Mouse (Mus musculus) E14TG2a.4 (cell line): Measurements from ENCODE around the gene Nrbf2.
A peak's percentile ranks its signal among the peaks of the same experiment; 100 is the strongest.

Source experiments
- H3K27me3 ChIP-seq: 2 replicates; pipeline ENCODE4 v1.6.1; 2014; ENCODE audit warnings: low read length, control low read depth; ENCODE audit not compliant: insufficient read depth
- H3K36me3 ChIP-seq: 2 replicates; pipeline ENCODE4 v1.6.1; 2014; ENCODE audit warnings: low read length, control low read depth; ENCODE audit not compliant: insufficient read depth
- H3K4me1 ChIP-seq: replicated peaks from 2 replicates; pipeline ENCODE4 v1.6.1; 2014; ENCODE audit warnings: low read depth, low read length, control low read depth
- H3K4me3 ChIP-seq: replicated peaks from 2 replicates; pipeline ENCODE4 v1.5.1; 2014; ENCODE audit warnings: mild to moderate bottlenecking, low read length
- H3K9me3 ChIP-seq: 2 replicates; pipeline ENCODE4 v1.6.1; 2014; ENCODE audit warnings: low read length, control low read depth
- CTCF ChIP-seq: conservative IDR thresholded peaks from 2 replicates; pipeline ENCODE4 v1.5.1; 2014; ENCODE audit warnings: low read length
- NANOG ChIP-seq: IDR thresholded peaks from 2 replicates; pipeline ENCODE4 v1.6.1; 2014; ENCODE audit warnings: borderline replicate concordance, low read length, mixed read lengths
- POU5F1 ChIP-seq: IDR thresholded peaks from 2 replicates; pipeline ENCODE4 v1.6.1; 2014; ENCODE audit warnings: low read length, borderline replicate concordance

The Nrbf2 gene

DNA sequence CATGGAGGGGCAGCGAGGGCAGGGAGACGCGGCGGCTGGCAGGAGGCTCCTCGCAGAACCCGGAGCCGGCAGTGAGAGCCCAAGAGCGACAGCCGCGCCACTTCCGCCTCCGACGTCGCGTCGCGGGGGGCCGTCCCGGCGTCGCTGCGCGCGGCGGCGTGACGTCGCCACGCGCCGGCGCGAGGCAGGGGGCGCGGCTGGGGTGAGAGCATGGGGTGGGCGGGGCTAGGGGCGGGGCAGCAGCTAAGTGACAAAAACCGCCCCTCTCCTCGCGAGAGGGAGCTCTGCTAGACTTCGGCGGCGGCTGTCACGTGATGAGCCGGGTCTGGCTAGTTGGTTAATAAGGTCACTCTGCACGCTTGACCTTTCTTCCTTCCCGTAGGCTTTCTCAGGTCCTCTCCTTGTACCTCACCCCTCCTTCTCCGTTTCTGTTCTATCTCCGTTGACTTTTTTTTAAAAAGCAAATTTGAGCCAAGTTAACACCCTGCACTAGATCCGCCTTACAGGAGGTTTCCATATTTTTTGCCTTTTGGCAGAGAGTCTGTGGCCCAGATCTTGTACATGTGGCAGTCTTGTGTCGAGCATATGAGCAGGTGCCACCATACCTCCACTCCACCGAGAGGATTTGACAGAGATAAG is at the start of gene Nrbf2:
Gene Nrbf2, minus strand, starts transcription at position 130 of the 639 bp plus-strand sequence.
- peaks cover 11% of the 10 kb centered on the region for H3K9me3 ChIP-seq
- H3K4me3 ChIP-seq, result peak within 1 kb of the TSS; percentile 98
- H3K4me1 ChIP-seq, result peaks cover 67% of the 10 kb centered on the region
- H3K36me3 ChIP-seq, result peaks cover 30% of the 10 kb centered on the region
- TF ChIP-seq NANOG (no peak), CTCF (no peak), POU5F1 (no peak)
- H3K27me3 ChIP-seq, result no peaks in the 10 kb centered on the region

- Histone ChIP-seq H3K4me1 (peaks cover 18% of the 10 kb centered on the region), H3K36me3 (no peaks in the 10 kb centered on the region), H3K27me3 (peaks cover 5% of the 10 kb centered on the region), H3K4me3 (no peak overlapping the region), H3K9me3 (no peaks in the 10 kb centered on the region)
- TF ChIP-seq CTCF, result no peak
- no peak for TF ChIP-seq NANOG
- no peak for TF ChIP-seq POU5F1
These were observed 45.5 kb upstream of the Nrbf2 start for GRCm38 (mm10) chr10:67330580-67330979.

- H3K36me3 ChIP-seq, result no peaks in the 10 kb centered on the region
- H3K27me3 ChIP-seq, result peaks cover 14% of the 10 kb centered on the region
- TF ChIP-seq NANOG (no peak), CTCF (no peak), POU5F1 (no peak)
- no peaks in the 10 kb centered on the region for H3K9me3 ChIP-seq
- H3K4me1 ChIP-seq, result peaks cover 22% of the 10 kb centered on the region
- peak overlapping the region; percentile 56 for H3K4me3 ChIP-seq
These were observed 44.6 kb upstream of the Nrbf2 start for GRCm38 (mm10) chr10:67329661-67330060.

GRCm38 (mm10) chr10:67328208-67328607 is 43.1 kb upstream of the Nrbf2 start:
- no peak overlapping the region for H3K4me3 ChIP-seq
- peaks cover 14% of the 10 kb centered on the region for H3K27me3 ChIP-seq
- H3K9me3 ChIP-seq, result no peaks in the 10 kb centered on the region
- no peak for TF ChIP-seq POU5F1
- no peak for TF ChIP-seq NANOG
- TF ChIP-seq CTCF, result no peak
- no peaks in the 10 kb centered on the region for H3K36me3 ChIP-seq
- peaks cover 22% of the 10 kb centered on the region for H3K4me1 ChIP-seq

DNA sequence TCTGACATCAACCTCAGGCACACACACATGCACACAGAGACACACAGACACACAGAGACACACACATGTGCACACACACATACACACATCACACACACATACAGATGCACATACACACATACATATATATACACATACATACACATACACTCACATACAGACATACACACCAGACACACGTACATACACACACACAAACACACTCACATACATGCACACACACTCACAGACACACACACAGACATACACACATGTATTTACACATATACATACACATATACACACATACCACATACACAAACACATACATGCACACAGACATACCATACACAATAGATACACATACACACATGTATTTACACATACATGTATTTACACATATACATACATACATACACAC is 38.9 kb upstream of the Nrbf2 start:
- TF ChIP-seq NANOG (no peak), POU5F1 (no peak), CTCF (no peak)

GRCm38 (mm10) chr10:67321396-67321795 is 36.3 kb upstream of the Nrbf2 start:
- Histone ChIP-seq H3K9me3 (no peaks in the 10 kb centered on the region), H3K27me3 (peaks cover 61% of the 10 kb centered on the region), H3K36me3 (no peaks in the 10 kb centered on the region), H3K4me1 (peaks cover 37% of the 10 kb centered on the region), H3K4me3 (no peak overlapping the region)
- TF ChIP-seq POU5F1, result no peak
- no peak for TF ChIP-seq NANOG
- TF ChIP-seq CTCF, result no peak

More for the DNA sequence above, 38.9 kb upstream of the Nrbf2 start:
- Histone ChIP-seq H3K36me3 (no peaks in the 10 kb centered on the region), H3K27me3 (peaks cover 51% of the 10 kb centered on the region), H3K9me3 (no peaks in the 10 kb centered on the region), H3K4me1 (peaks cover 27% of the 10 kb centered on the region), H3K4me3 (no peak overlapping the region)

- Histone ChIP-seq H3K27me3 (peaks cover 57% of the 10 kb centered on the region), H3K4me3 (peak overlapping the region; percentile 32; the same call in 1 of the 2 replicates), H3K4me1 (peaks cover 37% of the 10 kb centered on the region), H3K36me3 (no peaks in the 10 kb centered on the region), H3K9me3 (no peaks in the 10 kb centered on the region)
- no peak for TF ChIP-seq CTCF
- no peak for TF ChIP-seq NANOG
- TF ChIP-seq POU5F1, result no peak
These were observed 35.2 kb upstream of the Nrbf2 start for GRCm38 (mm10) chr10:67320207-67320859.

DNA sequence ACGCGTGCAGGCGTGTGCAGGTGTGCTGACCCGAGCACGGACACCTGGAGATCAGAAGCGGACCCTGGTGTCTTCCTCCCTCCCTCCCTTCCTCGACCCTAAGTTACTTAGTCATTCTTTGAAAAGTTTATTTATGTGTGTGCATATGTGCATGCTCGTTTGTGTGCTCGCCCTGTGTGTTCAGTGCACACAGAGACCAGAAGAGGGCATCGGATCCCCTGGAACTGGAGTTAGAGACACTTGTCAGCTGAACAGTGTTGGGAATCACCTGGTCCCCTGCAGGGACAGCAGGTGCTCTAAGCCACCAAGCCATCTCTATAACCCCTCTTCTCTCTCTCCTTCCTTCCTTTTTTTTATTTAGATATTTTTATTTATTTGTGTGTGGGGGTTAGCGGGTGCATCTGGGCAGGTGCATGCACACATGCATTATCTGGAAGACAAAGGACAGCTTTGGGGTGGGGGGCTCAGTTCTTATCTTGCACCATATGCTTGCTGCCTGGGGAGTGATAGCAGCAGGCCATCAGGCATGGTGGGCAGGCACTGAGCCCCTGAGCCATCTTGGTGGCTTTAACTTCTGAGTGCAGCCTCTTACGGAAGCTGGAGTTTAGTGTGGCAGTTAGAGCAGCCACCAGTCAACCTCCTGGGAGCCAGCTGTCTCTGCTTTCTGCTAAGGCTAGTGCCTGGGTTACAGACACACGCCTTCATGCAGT is 34.1 kb upstream of the Nrbf2 start:
- peaks cover 34% of the 10 kb centered on the region for H3K4me1 ChIP-seq

More for the DNA sequence above, 34.1 kb upstream of the Nrbf2 start:
- H3K27me3 ChIP-seq, result peaks cover 50% of the 10 kb centered on the region
- no peaks in the 10 kb centered on the region for H3K36me3 ChIP-seq
- no peaks in the 10 kb centered on the region for H3K9me3 ChIP-seq
- 0 out of 2 replicates have a peak overlapping the region, but pooled peaks have one; percentile 69 for H3K4me3 ChIP-seq
- no peak for TF ChIP-seq POU5F1
- no peak for TF ChIP-seq NANOG
- no peak for TF ChIP-seq CTCF
